Mouse (Mus musculus) fibroblast of lung, adult 2 months (primary cell): ENCODE measurements around the gene Lrrc74b.
"Not testable (repeated sequence)": the region's sequence is repeated elsewhere in the genome, so short reads cannot be mapped to it uniquely, and the experiment has no call there.

Experiments used
- DNase-seq: peaks from one replicate; pipeline ENCODE4 v3.0.0-alpha.2; 2011; ENCODE audit warnings: low read depth

Lrrc74b gene

GRCm38 (mm10) chr16:17561128-17561750 is at the start of gene Lrrc74b:
TSS of gene Lrrc74b (minus strand) at chr16:17561247.
- peak; percentile 83 for DNase-seq

GRCm38 (mm10) chr16:17605684-17606083 is 44.6 kb upstream of the Lrrc74b start:
- no peak for DNase-seq

GRCm38 (mm10) chr16:17604941-17605340 is 43.9 kb upstream of the Lrrc74b start:
- no peak for DNase-seq

DNA sequence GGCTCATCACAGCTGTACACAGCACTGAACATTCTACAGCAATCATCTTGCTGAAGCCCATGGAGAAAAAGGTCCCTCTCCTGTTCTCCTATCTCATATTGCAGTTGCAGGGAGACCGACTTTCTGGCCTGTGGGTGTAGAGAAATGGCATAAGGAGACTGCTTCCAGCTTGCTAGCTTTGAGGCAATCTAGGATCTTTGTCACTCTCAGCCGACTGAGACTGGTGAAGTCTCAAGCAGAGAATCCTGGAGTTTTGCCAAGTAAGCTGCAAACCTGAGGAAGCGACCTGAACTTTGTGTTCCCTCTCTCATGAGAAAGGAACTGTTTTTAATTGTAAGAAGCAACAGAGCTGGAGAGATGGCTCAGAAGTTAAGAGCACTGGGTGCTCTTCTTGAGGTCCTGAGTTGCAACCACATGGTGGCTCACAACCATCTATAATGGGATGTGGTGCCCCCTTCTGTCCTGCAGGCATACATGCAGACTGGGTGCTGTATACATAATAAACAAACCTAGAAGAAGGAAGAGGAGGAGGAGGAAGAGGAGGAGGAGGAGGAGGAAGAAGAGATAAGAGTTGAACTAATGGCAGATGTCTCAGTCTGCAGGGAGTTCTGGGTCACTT is 40.0 kb upstream of the Lrrc74b start:
- DNase-seq = no peak

DNA sequence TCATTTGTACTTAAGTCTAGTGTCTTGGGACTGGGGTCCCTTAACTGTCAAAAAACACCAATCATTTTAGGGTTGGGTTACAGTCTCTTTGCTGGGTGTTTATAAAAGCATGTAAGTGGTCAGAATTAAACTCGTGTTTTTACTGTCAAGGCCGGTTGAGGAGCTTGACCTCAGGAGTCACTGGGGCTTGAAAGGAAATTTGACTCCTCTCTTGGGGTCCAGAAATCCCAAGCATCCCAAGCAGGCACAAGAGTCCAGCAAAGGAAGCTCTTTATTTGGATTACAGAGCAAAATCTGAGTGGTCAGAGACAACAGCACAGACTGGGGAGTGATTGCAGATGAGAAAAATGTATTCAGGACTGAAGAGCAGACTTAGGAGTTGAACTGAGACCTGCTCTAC is 29.7 kb upstream of the Lrrc74b start:
- DNase-seq = no peak

GRCm38 (mm10) chr16:17584555-17584954 is 23.5 kb upstream of the Lrrc74b start:
- DNase-seq = no peak

DNA sequence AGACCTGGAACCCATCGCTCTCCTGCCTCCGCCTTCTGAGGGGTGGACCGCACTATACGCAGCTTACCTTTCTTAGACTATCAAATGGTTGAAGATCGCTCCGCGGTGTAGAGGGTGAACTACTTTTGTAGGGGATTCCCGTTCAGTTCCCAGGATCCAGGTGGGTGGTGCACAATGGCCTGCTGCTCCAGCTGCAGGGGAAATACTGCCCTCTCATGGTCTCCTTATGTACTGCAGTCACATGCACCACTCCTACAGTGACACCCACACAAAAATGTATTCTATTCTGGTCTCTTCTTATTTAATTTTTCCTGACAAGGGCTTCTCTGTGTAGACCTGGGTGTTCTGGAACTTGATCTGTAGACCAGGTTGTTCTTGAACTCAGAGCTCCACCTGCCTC is 22.0 kb upstream of the Lrrc74b start, which contains the start of gene Slc7a4:
Slc7a4 (minus strand) TSS at position 151 of the 400 bp plus-strand sequence.
- DNase-seq = no peak

- no peak for DNase-seq
Observed at GRCm38 (mm10) chr16:17576825-17577215, 15.8 kb upstream of the Lrrc74b start.

DNA sequence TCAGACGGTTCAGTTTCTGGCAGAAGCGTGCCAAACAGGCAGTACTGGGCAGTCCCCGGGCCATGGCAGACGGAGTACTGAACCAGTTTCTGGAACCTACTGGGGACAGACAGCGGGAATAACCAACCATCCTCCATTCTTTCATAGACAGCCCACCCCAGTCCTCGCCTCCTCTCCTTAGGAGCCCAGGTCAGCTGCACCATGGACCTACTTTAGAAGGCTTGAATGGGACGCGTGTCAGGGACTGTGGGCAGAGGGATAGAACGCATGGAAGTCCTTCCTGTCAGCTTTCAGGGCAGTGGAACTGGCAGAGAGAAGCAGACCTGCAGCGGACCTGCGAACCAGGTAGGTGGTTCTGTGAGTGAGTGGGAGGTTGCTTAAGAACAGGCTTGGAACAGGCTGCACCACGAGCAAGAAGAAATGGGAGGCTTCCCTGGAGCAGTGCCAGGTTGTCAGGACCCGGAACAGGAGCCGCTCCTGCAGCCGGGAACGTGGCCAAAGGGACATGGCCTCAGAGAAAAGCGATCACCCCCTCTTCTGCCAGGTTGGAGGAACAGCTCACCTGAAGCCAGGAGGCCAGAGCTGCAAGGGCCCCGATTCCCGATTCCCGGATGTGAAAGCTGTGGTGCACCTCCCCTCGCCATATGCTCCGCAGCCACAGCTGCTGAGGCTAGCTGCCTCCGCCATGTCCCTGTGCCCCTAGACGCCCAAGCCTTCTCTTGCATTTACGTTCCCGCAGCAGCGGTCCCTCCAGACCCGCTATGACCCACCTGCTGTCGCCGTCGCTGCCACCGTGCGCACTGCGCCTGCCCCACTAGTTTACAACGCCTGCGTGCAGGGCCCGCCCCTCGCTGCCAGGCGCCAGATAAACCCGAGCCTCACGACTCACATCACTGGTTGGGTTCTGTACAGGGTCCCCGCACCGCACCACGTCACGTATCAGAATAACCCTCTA is 15.1 kb upstream of the Lrrc74b start:
- no peak for DNase-seq

- DNase-seq = no peak
Observed at GRCm38 (mm10) chr16:17566186-17566585, 5.1 kb upstream of the Lrrc74b start.

GRCm38 (mm10) chr16:17564771-17565170 is 3.7 kb upstream of the Lrrc74b start:
- DNase-seq = no peak

DNA sequence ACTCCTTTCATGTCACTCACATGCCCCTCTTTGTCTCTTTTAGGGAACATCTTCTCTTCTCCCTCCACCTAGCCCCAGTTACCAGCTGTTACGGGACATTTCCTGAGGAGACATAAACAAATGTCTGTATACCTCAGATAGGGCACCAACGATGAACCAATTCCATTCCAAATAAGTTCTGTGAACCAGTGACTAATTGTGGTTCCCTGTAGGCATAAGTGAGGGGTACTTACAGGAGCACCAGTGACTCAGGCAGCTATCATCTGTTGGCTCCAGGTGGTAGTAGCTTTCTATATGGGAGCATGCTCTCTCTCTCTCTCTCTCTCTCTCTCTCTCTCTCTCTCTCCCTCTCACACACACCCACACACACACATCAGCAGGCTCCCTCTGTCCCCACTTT is 3.2 kb upstream of the Lrrc74b start:
- no peak for DNase-seq

DNA sequence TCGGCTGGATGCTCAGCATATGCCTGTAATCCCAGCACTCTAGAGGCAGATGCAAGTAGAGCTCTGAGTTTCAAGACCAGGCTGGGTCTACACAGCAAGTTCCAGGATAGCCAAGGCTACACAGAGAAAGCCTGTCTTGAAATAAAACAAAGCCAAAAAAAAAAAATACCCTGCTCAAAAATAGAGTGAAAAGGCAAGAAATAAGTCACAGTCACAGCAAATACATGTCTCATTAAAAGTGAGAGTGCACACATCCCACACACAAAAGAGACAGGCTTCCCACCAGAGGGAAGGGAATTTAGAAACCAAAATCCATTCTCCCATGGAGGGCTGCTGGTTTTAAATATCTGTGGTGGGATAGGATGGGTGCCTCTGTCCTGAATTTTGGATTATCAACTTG is 2.5 kb upstream of the Lrrc74b start:
- no peak for DNase-seq

GRCm38 (mm10) chr16:17561751-17562208 is 733 bp upstream of the Lrrc74b start, which contains the start of gene P2rx6:
TSS of gene P2rx6 (plus strand) at chr16:17561885.
- peak; percentile 87 for DNase-seq

GRCm38 (mm10) chr16:17559396-17560027 is 1.5 kb downstream of the Lrrc74b start:
- DNase-seq = no peak

DNA sequence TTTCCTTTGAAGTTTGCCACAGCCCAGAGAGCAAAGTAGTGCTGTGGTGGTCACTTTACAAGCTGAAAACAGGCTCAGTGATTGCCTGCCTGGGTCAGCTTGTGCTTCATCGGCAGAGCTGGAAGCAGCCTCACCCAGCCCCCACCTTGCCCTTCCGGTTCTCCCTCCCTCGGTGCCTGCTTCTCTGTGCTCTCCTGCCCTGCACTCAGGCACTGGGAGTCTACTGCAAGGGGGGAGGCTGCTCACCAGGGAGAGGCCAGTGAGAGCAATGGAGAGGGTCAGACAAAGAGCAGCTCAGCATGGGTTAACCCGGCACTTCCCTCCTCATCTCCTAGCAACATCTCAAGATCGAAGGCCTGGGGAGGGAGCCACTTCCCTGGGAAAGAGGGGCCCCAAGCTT is 2.2 kb downstream of the Lrrc74b start:
- DNase-seq = no peak

- DNase-seq = no peak
Observed at GRCm38 (mm10) chr16:17557947-17558480, 3.0 kb downstream of the Lrrc74b start.

GRCm38 (mm10) chr16:17556907-17557306 is 4.1 kb downstream of the Lrrc74b start:
- no peak for DNase-seq

DNA sequence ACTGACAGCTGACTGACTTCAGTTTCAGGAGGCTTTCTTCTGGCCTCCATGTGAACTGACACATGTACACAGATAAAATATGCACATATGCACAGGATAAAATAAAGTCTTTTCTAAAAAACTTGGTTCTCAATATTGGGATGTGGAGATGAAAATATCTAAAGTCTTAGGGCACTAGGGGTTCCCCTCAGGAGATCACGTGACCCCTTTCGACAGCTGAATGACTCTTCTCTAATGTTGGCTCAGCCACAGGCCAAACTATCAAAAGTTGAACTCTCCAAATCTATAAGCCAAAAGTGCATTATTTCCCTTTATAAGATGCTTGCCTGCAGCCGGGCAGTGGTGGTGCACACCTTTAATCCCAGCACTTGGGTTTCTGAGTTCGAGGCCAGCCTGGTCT is 4.9 kb downstream of the Lrrc74b start:
- no peak for DNase-seq

DNA sequence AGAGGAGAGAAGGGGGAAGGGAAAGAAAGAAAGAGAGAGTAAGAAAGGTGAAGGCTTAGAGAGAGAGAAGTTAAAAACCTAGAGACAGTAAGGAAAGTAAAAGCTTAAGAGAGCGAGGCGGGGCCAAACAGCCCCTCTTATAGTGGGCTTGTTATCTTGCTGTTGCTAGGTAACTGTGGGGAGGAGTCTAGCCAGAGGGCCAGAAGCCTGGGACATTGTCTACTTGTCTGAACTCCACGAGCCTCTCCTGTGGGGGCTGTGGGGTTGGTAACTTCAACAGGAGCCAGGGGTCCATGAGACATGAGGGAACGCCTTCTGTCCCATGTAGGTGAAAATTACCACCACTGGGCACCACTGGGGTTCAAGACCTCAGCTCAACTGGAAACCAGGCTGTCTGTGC is 6.3 kb downstream of the Lrrc74b start:
- DNase-seq = not testable (repeated sequence)

DNA sequence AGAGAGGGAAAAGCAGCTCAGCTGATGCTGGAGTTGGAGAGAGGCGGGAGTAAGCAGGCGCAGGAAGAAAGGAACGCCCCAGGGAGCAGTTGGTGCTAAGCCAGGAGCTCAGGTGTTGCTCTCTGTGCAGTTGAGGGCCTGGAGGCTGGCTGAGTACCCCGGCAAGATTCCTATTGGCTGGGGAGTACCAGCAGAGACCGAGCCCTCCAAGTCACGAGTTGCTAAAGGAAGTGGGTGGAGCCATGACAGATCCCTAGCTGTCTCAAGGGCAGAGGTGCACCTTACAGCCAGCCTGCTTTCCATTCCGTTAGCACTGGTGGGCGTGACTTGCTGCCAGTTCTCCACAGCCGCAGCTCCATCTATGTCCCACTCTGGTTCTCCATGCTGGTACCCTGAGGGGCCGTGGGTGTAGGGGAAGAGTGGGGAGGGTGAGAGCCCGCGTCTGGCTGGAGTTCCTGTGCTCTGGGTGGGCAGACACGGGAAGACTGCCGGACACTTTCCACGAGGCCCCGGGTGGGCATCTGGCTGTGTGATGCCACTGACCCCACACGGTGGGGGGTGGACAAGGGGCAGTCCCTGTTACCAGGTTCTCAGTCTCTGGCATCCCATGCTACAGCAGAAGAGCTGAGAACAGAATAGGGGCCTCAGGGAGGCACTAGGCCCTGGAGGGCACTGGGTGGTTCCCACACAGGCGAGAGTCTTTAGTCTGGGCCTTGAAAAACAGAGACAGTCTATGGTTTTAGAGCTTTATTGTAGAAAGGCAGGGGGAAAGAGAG is 6.9 kb downstream of the Lrrc74b start:
- no peak for DNase-seq
